Mouse (Mus musculus) brown adipose tissue, adult 24 weeks (tissue): ENCODE measurements around the gene Rnf220. TPM values are rescaled to one million over a fixed set of nuclear protein-coding genes. Genes with fewer than 3 reads are reported as not detected.

Experiments
- H3K27ac ChIP-seq: fragments of 200-500 bp; replicated peaks from 2 replicates; pipeline ENCODE4 v1.5.1; 2012; ENCODE audit warnings: low read depth, mild to moderate bottlenecking, low read length
- H3K4me1 ChIP-seq: fragments of 200-500 bp; 2 replicates; pipeline ENCODE4 v1.6.1; 2012; ENCODE audit warnings: low read length, mixed read lengths; ENCODE audit not compliant: control insufficient read depth, insufficient read depth, insufficient read length
- H3K4me3 ChIP-seq: fragments of 200-500 bp; 2 replicates; pipeline ENCODE4 v1.5.1; 2012; ENCODE audit warnings: low read depth, mild to moderate bottlenecking, low read length, moderate library complexity; ENCODE audit not compliant: insufficient read depth
- polyA plus RNA-seq: library from polyadenylated mRNA; stranded (reverse); fragments of >200 nt; gene quantifications from 2 replicates; pipeline ENCODE4 v1.2.4, GENCODE M21; 2012; ENCODE audit not compliant: missing spikeins, insufficient read depth, insufficient read length

The Rnf220 gene
- polyA plus RNA-seq, 1 experiment = 17.7 TPM

DNA sequence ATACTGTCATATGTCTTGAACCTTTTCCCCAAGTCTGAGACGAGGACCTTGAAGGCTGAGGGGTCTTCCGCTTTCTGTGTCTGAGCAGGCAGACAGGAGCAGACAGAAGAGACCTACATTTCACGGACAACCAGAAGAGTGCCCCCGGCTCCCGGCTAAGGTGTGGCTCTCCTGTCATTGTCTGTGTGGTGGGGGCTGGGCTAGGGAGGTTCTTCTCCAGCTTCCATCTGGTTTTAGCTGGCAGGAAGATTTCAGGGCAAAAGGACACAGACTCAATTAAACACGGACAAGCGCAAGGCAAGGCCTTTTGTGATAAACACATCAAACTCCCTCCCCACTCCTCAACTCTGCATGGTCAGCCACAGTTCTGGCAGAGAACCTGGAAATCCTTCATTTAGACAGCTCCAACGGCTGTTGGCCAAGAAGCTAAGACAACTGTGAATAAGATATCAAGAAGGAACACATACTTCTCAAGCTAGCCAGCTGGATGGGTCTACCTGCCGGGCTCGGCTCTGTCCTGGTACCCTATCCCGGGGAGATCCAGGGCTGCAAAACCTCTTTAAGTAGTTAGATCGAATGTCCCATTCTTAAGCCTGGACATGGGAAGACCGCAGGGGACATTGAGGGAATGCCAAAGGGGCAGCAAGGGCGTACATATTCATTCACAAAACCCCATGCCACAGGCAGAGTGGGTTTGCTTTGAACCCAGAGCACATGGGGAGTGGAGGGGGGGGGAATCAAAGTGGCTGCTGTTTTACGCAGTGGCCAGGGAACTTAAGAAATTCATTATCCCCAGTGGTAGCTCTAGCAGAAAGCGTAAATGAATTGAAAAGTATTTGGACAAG lies 135.9 kb downstream of the Rnf220 start:
- Histone ChIP-seq H3K27ac (peak overlapping the region; percentile 83), H3K4me1 (peaks cover 34% of the 10 kb centered on the region), H3K4me3 (no peak overlapping the region)

DNA sequence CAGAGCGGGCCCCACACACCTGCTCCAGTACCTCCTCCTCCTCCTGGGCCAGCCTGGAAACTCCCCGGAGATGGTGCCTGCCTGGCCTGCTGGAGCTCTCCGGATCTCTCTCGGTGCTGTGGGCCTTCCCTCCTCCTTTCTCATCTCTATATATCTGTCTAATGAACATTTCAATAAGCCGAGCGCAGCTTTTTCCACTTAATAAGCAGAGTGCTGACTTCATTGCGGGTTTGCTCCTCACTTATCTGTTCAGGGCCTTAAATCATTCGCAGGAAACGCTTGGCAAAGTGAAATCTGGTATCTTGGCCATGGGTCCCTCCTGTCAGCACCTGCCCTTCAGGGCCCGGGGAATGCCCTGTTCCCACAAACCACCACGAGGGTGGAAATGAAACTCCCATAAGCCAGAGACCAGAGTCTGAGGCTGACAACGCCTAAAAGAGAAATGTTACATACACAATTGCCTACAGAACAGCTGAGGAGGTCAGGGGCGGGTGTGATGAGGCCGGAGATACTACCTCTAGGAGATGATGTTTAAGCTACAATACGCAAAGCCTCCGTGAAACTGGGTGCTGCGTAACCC lies 137.0 kb downstream of the Rnf220 start:
- no peak overlapping the region for H3K4me3 ChIP-seq
- H3K27ac ChIP-seq = peak overlapping the region; percentile 77
- peaks cover 43% of the 10 kb centered on the region for H3K4me1 ChIP-seq

DNA sequence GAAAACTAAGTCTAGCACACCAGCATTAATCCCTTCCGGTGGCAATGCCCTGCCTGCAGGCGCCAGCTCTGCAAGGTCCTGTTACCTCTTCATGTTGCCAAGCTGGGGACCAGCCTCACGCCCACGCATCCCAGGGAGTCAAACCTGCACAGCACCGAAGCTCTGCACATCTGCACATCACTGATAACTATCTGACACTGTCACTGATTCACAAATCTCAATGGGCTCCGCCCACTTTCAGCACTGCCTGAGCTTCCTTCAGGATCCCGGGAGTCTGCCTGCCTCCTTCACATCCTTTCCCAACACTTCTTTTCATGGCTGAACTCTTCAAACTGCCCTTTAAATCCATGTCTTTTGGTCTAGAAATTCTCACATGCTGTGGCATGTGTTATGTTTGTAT lies 138.9 kb downstream of the Rnf220 start:
- H3K4me3 ChIP-seq = no peak overlapping the region
- peak overlapping the region; percentile 99 for H3K27ac ChIP-seq
- peaks cover 57% of the 10 kb centered on the region for H3K4me1 ChIP-seq

DNA sequence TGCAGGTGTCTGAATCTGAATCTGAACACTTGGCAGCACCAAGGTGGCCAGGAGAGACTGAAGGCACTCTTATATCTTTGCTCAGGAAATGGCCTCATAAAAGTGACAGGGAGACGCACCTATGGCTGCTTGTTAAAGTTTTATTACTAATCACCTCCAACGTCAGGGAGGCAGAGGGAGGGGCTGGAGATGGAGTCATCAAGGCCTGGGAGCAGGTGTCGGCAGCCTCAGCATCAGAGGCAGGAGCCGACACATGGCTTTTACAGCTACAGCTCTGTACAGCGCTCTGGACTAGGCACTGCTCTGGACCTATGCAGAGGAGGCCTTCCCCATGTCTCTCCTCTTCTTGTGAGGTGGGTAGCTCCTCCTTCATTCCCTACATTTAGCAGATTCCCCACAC lies 139.7 kb downstream of the Rnf220 start:
- peaks cover 65% of the 10 kb centered on the region for H3K4me1 ChIP-seq
- H3K27ac ChIP-seq = peak overlapping the region; percentile 99
- no peak overlapping the region for H3K4me3 ChIP-seq

DNA sequence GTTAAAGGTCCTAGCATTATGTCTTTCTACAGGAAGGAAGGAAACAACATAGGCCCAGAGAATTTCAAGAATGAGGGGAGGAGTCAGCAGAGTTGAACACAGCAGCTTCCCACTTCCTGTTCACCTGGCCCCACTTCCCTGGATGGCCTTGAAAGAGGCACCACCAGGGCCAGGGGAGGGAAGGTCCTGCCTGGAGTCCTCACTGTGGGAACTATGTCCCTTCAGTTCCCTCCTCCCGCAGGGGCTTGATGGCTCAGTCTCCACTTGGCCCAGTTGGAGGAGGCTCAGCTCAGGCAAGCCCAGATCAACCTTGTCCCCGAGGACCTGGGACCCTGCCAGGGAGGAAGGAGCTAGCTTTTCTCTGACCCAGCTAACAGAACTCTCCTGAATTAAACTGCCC lies 140.6 kb downstream of the Rnf220 start:
- Histone ChIP-seq H3K27ac (peak overlapping the region; percentile 99), H3K4me3 (0 out of 2 replicates have a peak overlapping the region, but pooled peaks have one; percentile 7), H3K4me1 (peaks cover 70% of the 10 kb centered on the region)

DNA sequence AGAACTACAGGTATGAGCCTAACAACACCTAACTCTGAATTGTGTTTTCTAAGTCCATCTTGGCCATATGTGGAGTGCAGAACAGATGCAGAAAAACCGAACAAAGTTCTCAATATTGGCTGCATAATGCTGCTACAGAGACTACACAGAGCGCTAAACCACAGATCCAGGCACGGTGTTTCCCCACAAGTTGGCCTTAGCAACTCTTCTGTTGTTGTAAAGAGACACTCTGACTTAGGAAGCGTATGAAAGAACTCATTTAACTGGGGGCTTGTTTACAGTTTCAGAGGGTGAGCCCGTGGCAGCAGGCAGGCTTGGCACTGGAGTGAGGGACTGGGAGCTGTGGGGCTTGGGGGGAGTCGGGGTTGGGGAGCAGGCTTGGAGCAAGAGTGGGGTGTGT lies 142.2 kb downstream of the Rnf220 start:
- no peak overlapping the region; the same call in 1 of the 2 replicates for H3K27ac ChIP-seq
- peaks cover 58% of the 10 kb centered on the region for H3K4me1 ChIP-seq
- no peak overlapping the region for H3K4me3 ChIP-seq

DNA sequence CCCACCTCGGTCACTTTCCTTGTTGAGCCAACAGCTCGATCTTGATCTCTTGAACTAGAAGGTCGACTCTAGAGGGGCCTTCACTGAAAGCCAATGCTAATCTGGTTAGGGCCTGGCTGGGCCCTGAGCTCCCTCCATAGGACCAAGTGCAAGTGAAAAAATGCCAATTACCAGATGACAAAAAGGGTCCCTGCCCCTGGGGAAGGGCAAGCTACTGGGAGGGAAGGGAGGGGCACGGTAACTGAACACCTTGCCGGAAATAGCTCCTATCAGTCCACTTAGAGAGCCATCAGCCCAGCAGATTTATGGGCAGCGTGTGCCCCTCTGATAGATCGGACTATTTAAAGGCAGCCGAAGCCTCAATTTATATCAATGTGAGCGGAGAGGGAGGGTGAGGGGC lies 143.9 kb downstream of the Rnf220 start:
- peak overlapping the region; percentile 98 for H3K27ac ChIP-seq
- peaks cover 58% of the 10 kb centered on the region for H3K4me1 ChIP-seq
- no peak overlapping the region for H3K4me3 ChIP-seq

DNA sequence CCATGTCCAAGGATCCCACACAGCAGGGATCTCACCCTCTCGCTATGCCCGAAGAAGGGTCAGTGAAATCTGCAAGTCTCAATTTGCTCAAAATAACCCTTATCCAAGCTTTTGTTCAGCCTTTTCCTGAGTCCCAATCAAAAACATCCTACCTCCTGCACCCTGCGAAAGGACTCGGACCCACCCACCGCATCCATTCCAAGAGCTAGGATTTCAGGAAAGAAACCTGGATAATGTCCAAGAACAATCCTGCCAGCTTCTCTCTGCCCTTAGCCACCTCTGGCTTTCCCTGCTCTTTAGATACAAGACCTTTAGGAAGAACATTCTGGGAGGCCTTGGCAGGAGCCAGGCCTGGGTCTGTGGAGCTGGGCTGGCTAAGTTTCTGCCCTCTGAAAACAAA lies 144.8 kb downstream of the Rnf220 start:
- Histone ChIP-seq H3K27ac (peak overlapping the region; percentile 98), H3K4me3 (peak overlapping the region; percentile 6; the same call in 1 of the 2 replicates)

DNA sequence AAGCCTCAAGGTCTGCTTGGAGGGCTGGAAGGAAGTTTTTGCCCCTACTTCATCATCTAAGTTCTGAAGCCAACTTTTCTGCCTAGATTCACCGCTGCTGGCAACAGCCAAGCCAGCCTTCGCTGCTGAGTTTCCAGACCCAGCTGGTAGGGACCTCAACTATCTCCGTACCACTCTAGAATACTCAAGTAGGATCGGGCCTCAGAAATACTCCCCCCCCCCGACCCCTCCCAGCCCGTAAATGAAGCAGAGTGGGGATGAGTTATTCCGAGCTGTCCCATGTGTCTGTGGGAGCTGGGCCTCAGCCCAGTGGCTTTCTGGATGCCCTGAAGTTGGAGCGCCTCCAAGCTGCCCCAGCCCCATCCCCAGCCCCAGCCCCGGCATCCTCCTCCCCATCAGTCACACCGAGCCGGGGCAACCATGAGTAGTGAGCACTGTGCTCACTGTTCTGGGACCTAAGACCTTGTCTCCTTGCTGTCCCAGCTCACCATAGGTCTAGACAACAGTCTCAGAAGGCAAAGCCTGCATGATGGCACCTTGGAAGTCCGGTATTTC lies 146.6 kb downstream of the Rnf220 start:
- Histone ChIP-seq H3K4me1 (peaks cover 36% of the 10 kb centered on the region), H3K27ac (no peak overlapping the region), H3K4me3 (no peak overlapping the region)

More for the DNA sequence above, 144.8 kb downstream of the Rnf220 start:
- peaks cover 50% of the 10 kb centered on the region for H3K4me1 ChIP-seq

DNA sequence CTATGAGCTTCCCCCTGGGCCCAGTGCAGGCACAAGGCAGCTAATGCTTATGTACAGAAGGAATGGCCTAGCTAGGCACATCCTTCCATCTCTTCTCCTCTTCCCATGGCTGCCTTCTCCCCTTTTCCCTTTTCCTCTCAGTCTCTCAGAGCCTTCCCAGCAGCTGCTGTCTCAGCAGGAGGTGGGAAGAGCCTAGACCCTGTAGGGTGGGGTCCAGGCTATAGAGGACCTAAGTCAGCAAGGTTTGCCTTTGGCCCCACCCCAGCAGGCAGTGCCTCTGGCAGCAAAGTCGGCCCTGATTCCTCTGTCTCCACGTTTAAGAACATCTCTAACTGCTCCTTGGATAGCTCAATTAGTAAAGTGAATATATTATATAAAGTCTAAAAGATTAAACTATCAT lies 147.5 kb downstream of the Rnf220 start:
- peaks cover 29% of the 10 kb centered on the region for H3K4me1 ChIP-seq
- no peak overlapping the region for H3K27ac ChIP-seq
- no peak overlapping the region for H3K4me3 ChIP-seq

DNA sequence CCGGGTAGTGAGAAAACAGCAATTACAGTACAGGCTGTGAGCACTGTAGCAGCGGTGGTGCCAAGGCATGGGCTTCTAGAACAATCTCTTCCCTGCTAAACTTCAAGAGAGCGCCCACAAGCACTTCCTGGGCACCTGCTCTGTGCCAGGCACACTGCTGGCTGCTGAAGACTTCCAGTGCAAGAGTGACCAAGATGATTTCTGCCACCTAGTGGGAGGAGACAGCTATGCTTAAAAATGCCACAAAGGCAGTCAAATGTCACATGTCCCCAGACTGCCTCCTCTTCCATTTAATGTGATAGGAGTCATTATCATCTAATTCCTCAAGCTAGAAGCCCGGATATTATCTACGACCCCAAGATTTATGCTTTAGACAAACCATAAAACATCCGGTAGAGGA lies 150.8 kb downstream of the Rnf220 start:
- Histone ChIP-seq H3K27ac (no peak overlapping the region), H3K4me1 (peaks cover 9% of the 10 kb centered on the region; the same call in 1 of the 2 replicates), H3K4me3 (no peak overlapping the region)

DNA sequence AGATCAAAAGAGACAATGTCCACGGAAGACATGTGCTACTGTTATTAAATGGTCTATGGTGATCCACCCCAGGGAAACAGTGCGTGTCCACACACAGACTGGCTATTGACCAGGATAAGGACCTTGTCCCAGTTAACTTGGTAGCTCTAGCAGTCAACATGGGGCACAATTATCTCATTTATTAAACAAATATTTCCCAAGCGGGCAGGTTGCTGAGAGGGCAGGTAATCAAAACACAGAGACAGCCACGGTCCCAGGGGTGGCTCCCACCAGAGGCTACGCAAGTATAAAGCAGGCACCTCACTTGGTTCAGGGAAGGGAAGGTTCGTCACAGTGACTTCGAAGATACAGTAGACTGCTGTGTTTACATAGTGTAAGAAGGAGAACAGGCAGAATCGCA lies 153.5 kb downstream of the Rnf220 start:
- H3K4me3 ChIP-seq = no peak overlapping the region
- peaks cover 4% of the 10 kb centered on the region; the same call in 1 of the 2 replicates for H3K4me1 ChIP-seq
- peak overlapping the region; percentile 49 for H3K27ac ChIP-seq

DNA sequence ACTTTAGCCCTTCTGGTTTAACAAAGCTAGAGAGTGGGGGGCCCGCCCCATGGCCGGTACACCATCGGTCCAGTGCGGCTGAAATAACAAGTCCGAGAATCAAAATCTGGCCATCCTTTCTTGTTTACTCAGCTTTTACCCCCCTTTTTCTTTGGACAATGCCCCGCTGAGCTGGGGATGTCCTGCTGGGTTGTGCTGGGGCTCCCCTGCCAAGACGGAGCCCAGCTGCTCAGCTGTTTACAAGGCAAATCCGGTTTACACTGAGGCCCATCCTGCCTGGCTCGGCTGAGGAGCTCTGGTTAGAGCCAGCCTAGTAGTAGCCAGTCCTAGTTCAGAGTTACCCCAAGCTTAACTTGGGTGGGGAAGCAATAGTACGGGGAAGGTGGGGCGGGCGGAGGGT lies 154.1 kb downstream of the Rnf220 start:
- no peak overlapping the region for H3K4me3 ChIP-seq
- H3K4me1 ChIP-seq = peaks cover 4% of the 10 kb centered on the region; the same call in 1 of the 2 replicates
- H3K27ac ChIP-seq = peak overlapping the region; percentile 42

DNA sequence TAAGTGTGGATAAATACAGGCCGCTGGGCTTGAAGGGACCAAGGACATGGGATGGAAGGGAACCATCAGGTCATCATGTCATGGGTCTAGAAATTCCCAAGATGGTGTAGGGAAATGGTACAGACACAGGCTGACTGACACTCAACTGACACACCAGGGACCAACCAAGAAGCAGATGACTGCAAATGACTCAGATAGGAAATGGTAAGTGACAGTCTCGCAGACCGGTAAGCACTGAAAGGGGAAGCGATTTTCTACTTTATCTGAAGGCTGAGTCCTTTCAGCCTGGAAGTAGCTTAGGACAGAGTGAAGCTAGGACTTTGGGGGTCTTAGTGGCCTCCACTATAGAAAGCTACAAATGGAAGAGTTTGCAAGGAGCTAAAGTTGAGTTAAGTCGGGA lies 155.6 kb downstream of the Rnf220 start:
- H3K27ac ChIP-seq = no peak overlapping the region
- peaks cover 4% of the 10 kb centered on the region; the same call in 1 of the 2 replicates for H3K4me1 ChIP-seq
- no peak overlapping the region for H3K4me3 ChIP-seq

DNA sequence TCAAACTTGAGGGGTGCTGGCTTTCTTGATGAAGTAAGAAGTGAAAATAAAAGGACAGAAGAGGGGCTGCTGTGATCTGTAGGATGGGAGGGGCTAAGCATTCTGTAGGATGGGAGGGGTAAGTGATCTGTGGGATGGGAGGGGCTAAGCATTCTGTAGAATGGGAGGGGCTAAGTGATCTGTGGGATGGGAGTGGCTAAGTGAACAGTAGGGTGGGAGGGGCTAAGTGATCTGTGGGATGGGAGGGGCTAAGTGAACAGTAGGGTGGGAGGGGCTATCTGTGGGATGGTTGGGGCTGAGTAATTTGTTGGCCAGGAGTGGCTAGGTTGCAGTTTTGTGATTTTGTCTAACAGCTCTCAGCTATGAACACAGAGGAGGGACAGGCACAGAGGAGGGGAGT lies 157.1 kb downstream of the Rnf220 start:
- Histone ChIP-seq H3K4me1 (peaks cover 4% of the 10 kb centered on the region; the same call in 1 of the 2 replicates), H3K27ac (no peak overlapping the region), H3K4me3 (no peak overlapping the region)
